9 mouse cellular contexts compared by ENCODE assay signal in genomic region chr4:141303402-141304222, GRCm38 (mm10). TPM values are rescaled to one million over a fixed set of nuclear protein-coding genes. Genes with fewer than 3 reads are reported as not detected.
DNase-seq lines count a peak whose midpoint lies in the region; ATAC-seq and TF ChIP-seq lines count a peak whose summit lies in the region.
"Had no signal": no experiment of that assay in that cellular context is flagged by ENCODE, and none has a peak within 500 bp of the region (broad histone marks: within the 10 kb centered on the region; RNA-seq: fewer than 3 reads in every experiment).

No protein-coding gene starts in this region.

- 0 out of 2 replicates have a peak overlapping the region, but pooled peaks have one; percentile 19 for H3K9ac ChIP-seq in heart, embryonic 16.5 days (ENCODE audit: low read length)
- no peak overlapping the region for H3K9ac ChIP-seq in limb, embryonic 12.5 days (replicated peaks)

- no peak for DNase-seq in heart, postnatal 14 days
- no peak for DNase-seq in spleen, adult 2 months (ENCODE audit: low read depth in 1 of 2, low spot score in 2 of 2)
- DNase-seq in spleen, adult 18-20 months: no peak
- no peak for DNase-seq in cerebellum, adult 8-10 months
- DNase-seq in right cerebral cortex, adult 2 months (ENCODE audit: low spot score in 2 of 2): no peak

- WGBS in heart, embryonic 16.5 days: 61% methylated on average over 7 of the region's 7 CpGs
- 64% methylated on average over 7 of the region's 7 CpGs for WGBS in spleen, adult 2 months
- WGBS in limb, embryonic 12.5 days: 36% methylated on average over 7 of the region's 7 CpGs

- peaks cover 11% of the 10 kb centered on the region for H3K27me3 ChIP-seq in heart, embryonic 16.5 days (ENCODE audit: control insufficient read depth, insufficient read depth, low read length)
- H3K27me3 ChIP-seq in spleen, adult 2 months (ENCODE audit: control insufficient read depth, insufficient read depth, low read length): peaks cover 3% of the 10 kb centered on the region; the same call in 1 of the 2 replicates
- peaks cover 41% of the 10 kb centered on the region for H3K27me3 ChIP-seq in limb, embryonic 12.5 days

- no peak overlapping the region for H3K27ac ChIP-seq in heart, embryonic 16.5 days (ENCODE audit: low read length)
- no peak overlapping the region for H3K27ac ChIP-seq in spleen, adult 2 months (ENCODE audit: insufficient read depth, low read length)
- H3K27ac ChIP-seq in limb, embryonic 12.5 days: no peak overlapping the region
- H3K27ac ChIP-seq: left cerebral cortex, adult 2 months had no signal

- peak overlapping the region; percentile 81 for H3K4me3 ChIP-seq in heart, embryonic 16.5 days (ENCODE audit: low read length)
- H3K4me3 ChIP-seq in spleen, adult 2 months (ENCODE audit: extremely low read depth, insufficient read depth, insufficient read length): peak overlapping the region; percentile 12; the same call in 1 of the 2 replicates
- peak overlapping the region; percentile 68 for H3K4me3 ChIP-seq in limb, embryonic 12.5 days (replicated peaks)
- H3K4me3 ChIP-seq: left cerebral cortex, adult 2 months had no signal

- H3K4me2 ChIP-seq in heart, embryonic 16.5 days (ENCODE audit: low read depth, low read length): peak overlapping the region; percentile 91
- peak overlapping the region; percentile 94 for H3K4me2 ChIP-seq in limb, embryonic 12.5 days

- no peaks in the 10 kb centered on the region for H3K9me3 ChIP-seq in heart, embryonic 16.5 days (replicated peaks; ENCODE audit: control insufficient read depth, low read length)
- no peaks in the 10 kb centered on the region for H3K9me3 ChIP-seq in limb, embryonic 12.5 days

- H3K4me1 ChIP-seq in heart, embryonic 16.5 days (ENCODE audit: control insufficient read depth, insufficient read depth, low read length): peaks cover 28% of the 10 kb centered on the region
- peaks cover 7% of the 10 kb centered on the region for H3K4me1 ChIP-seq in spleen, adult 2 months (ENCODE audit: control insufficient read depth, insufficient read depth, insufficient read length)
- peaks cover 50% of the 10 kb centered on the region for H3K4me1 ChIP-seq in limb, embryonic 12.5 days (replicated peaks)

- no peak for TF ChIP-seq POLR2A in spleen, adult 2 months (IDR thresholded peaks at IDR 0.05; ENCODE audit: low read depth, low read length)

- no peak for TF ChIP-seq CTCF in spleen, adult 2 months (IDR thresholded peaks at IDR 0.05; ENCODE audit: extremely low read depth, insufficient read depth, insufficient read length, insufficient replicate concordance)

- 0 out of 2 replicates have a peak, but pooled peaks cover under 1% of the 10 kb centered on the region for H3K36me3 ChIP-seq in heart, embryonic 16.5 days (ENCODE audit: control insufficient read depth, insufficient read depth)
- H3K36me3 ChIP-seq in spleen, adult 2 months (ENCODE audit: control insufficient read depth, insufficient read depth, low read length): no peaks in the 10 kb centered on the region
- H3K36me3 ChIP-seq in limb, embryonic 12.5 days: peaks cover 4% of the 10 kb centered on the region; the same call in 1 of the 2 replicates

- intact Hi-C loops in heart, postnatal 14 days (cut with DNase I): no loop called here

- no peak for ATAC-seq in heart, embryonic 16.5 days (replicated peaks; ENCODE audit: extremely low read depth, insufficient read depth, low FRiP score)
- no peak for ATAC-seq in limb, embryonic 12.5 days (ENCODE audit: insufficient number of reproducible peaks, insufficient read depth, low FRiP score, low TSS enrichment, low read depth)
- no peak for ATAC-seq in cerebellum, adult (ENCODE audit: insufficient number of reproducible peaks, low FRiP score, low TSS enrichment)

RNA-seq across cellular contexts. Expression of gene Epha2, which starts 2.6 kb away (rescaled TPM):
- 3.1 and 3.9 TPM in 2 replicates for polyA plus RNA-seq in heart, embryonic 16.5 days (2015; fragmentation: Nextera tagmentation; extraction: Ambion mirVana)
- 1 to 10 TPM; 8.0 to 8.9 TPM for total RNA-seq in heart, postnatal 14 days (2021)
- polyA plus RNA-seq in spleen, adult 2 months (2012; rRNA removed): 8.0 and 9.8 TPM in 2 replicates
- polyA plus RNA-seq in limb, embryonic 12.5 days (2016; fragmentation: Nextera tagmentation; extraction: Ambion mirVana): 3.1 and 3.9 TPM in 2 replicates

Comparison
In these comparisons a context has a peak if more than half of its experiments do, and no peak if none do; other contexts are left out.
1. H3K4me3 ChIP-seq: peak in every context shown above with its lines; median percentile 81 in heart, embryonic 16.5 days; 68 in limb, embryonic 12.5 days; 12 in spleen, adult 2 months.